Mouse (Mus musculus) C2C12 (cell line): Measurements from ENCODE around the gene Usp12. TPM values are rescaled to one million over a fixed set of nuclear protein-coding genes. Genes with fewer than 3 reads are reported as not detected.

ENCODE experiments used
- H3K27me3 ChIP-seq: one replicate; pipeline ENCODE4 v1.6.1; 2011; ENCODE audit not compliant: control insufficient read depth, insufficient read depth, insufficient read length
- H3K36me3 ChIP-seq: one replicate; pipeline ENCODE4 v1.6.1; 2011; ENCODE audit not compliant: control insufficient read depth, insufficient read depth
- H3K4me3 ChIP-seq: one replicate; pipeline ENCODE4 v1.5.1; 2011; ENCODE audit warnings: mild to moderate bottlenecking, control low read depth; ENCODE audit not compliant: poor library complexity, insufficient read depth, severe bottlenecking
- H3K79me2 ChIP-seq: one replicate; pipeline ENCODE4 v1.6.1; 2011; ENCODE audit not compliant: control insufficient read depth, insufficient read depth
- H3K79me3 ChIP-seq: one replicate; pipeline ENCODE4 v1.6.1; 2011; ENCODE audit warnings: low read depth, control low read depth
- H3ac ChIP-seq: one replicate; pipeline ENCODE3; 2011; ENCODE audit warnings: low read depth; ENCODE audit not compliant: control insufficient read depth, insufficient read length
- CEBPB ChIP-seq: IDR thresholded peaks from one replicate; pipeline ENCODE4 v1.6.1; 2011; ENCODE audit warnings: low read depth, mild to moderate bottlenecking, control low read depth, moderate library complexity
- CTCF ChIP-seq: IDR thresholded peaks from one replicate; pipeline ENCODE4 v1.5.1; 2011; ENCODE audit not compliant: control insufficient read depth, insufficient read depth, insufficient read length
- FOSL1 ChIP-seq: IDR thresholded peaks from one replicate; pipeline ENCODE4 v1.8.0; 2011; ENCODE audit warnings: mild to moderate bottlenecking, low read length; ENCODE audit not compliant: poor library complexity, insufficient read depth, severe bottlenecking
- MAX ChIP-seq: IDR thresholded peaks from one replicate; pipeline ENCODE4 v1.6.1; 2011; ENCODE audit warnings: mild to moderate bottlenecking, control low read depth
- MYOD1 ChIP-seq: IDR thresholded peaks from one replicate; pipeline ENCODE4 v1.6.1; 2011; ENCODE audit warnings: low read depth; ENCODE audit not compliant: control insufficient read depth, insufficient read length
- MYOG ChIP-seq: IDR thresholded peaks from one replicate; pipeline ENCODE4 v1.6.1; 2011; ENCODE audit not compliant: control insufficient read depth, insufficient read length; ENCODE audit errors: extremely low read depth
- USF1 ChIP-seq: IDR thresholded peaks from one replicate; pipeline ENCODE4 v1.6.1; 2011; ENCODE audit warnings: low read depth, mild to moderate bottlenecking, control low read depth, moderate library complexity
- polyA plus RNA-seq: library from polyadenylated mRNA; unstranded; fragments of >200 nt; fragmentation: generic; extraction: Trizol; gene quantifications from one replicate; pipeline ENCODE4 v1.2.1, GENCODE M21; 2012; ENCODE audit warnings: missing spikeins

Gene Usp12
- polyA plus RNA-seq, 1 experiment, result 22.2 TPM

- Histone ChIP-seq H3K79me3 (no peaks in the 10 kb centered on the region), H3K4me3 (no peak overlapping the region), H3ac (no peak overlapping the region), H3K27me3 (no peaks in the 10 kb centered on the region), H3K36me3 (no peaks in the 10 kb centered on the region), H3K79me2 (no peaks in the 10 kb centered on the region)
- TF ChIP-seq MAX (no peak), MYOD1 (no peak), FOSL1 (no peak), CEBPB (no peak), USF1 (no peak), CTCF (no peak), MYOG (no peak)
Measured at GRCm38 (mm10) chr5:146727006-146727405, 67.8 kb downstream of the Usp12 start.

GRCm38 (mm10) chr5:146724956-146725355 is 69.8 kb downstream of the Usp12 start:
- no peak overlapping the region for H3ac ChIP-seq
- H3K27me3 ChIP-seq, result no peaks in the 10 kb centered on the region
- H3K36me3 ChIP-seq, result no peaks in the 10 kb centered on the region
- no peaks in the 10 kb centered on the region for H3K79me2 ChIP-seq
- no peaks in the 10 kb centered on the region for H3K79me3 ChIP-seq
- no peak overlapping the region for H3K4me3 ChIP-seq
- TF ChIP-seq USF1 (no peak), CTCF (no peak)

DNA sequence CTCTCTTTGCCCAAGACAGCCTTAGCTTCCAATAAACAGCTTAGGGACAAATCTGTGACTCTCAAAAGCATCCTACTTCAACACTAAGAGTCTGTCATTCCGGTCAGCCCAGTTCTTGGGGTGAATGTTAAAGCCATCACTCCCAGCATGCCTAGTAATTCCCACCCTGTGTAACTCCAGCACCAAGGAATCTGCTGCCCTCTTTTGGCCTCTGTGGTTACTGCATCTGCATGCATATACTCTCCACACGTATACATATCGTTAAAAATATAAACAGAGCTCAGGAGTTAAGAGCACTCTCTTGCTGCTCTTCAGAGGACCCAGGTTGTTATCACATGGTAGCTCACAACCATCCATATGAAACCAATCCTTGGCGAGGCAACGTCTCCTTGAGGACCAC is 71.4 kb downstream of the Usp12 start:
- TF ChIP-seq FOSL1 (no peak), MYOG (no peak), USF1 (no peak), MAX (no peak), MYOD1 (no peak), CEBPB (no peak), CTCF (no peak)
- Histone ChIP-seq H3K79me3 (no peaks in the 10 kb centered on the region), H3K4me3 (no peak overlapping the region), H3K27me3 (no peaks in the 10 kb centered on the region), H3ac (no peak overlapping the region), H3K79me2 (no peaks in the 10 kb centered on the region), H3K36me3 (no peaks in the 10 kb centered on the region)

DNA sequence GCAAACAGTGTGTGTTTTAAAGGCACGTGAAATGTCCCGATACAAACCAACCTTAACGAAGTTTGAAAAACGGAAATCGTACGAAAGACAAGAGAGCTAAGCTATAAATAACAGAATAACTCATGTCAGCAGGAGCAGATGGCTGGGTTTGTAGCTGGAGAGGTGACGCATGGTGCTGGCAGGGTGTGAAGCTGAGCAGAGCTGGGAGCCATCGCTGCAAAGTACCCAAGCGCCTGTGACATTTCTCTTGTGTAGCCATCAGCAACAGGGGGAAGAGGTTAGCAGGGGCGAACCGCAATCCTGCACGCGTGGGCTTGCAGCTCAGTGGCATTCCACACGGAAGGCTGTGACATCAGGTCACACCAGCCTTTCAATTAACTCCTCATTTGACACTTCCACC is 72.6 kb downstream of the Usp12 start:
- Histone ChIP-seq H3K79me3 (no peaks in the 10 kb centered on the region), H3K27me3 (no peaks in the 10 kb centered on the region), H3K4me3 (no peak overlapping the region), H3K79me2 (no peaks in the 10 kb centered on the region), H3ac (no peak overlapping the region), H3K36me3 (no peaks in the 10 kb centered on the region)
- no peak for TF ChIP-seq MAX
- no peak for TF ChIP-seq CEBPB
- no peak for TF ChIP-seq MYOG
- TF ChIP-seq FOSL1, result no peak
- no peak for TF ChIP-seq CTCF
- no peak for TF ChIP-seq MYOD1
- no peak for TF ChIP-seq USF1

- no peaks in the 10 kb centered on the region for H3K36me3 ChIP-seq
- H3ac ChIP-seq, result no peak overlapping the region
- no peaks in the 10 kb centered on the region for H3K79me2 ChIP-seq
- no peak overlapping the region for H3K4me3 ChIP-seq
- TF ChIP-seq CTCF, result no peak
- no peaks in the 10 kb centered on the region for H3K27me3 ChIP-seq
- no peaks in the 10 kb centered on the region for H3K79me3 ChIP-seq
Measured at GRCm38 (mm10) chr5:146719584-146720356, 75.0 kb downstream of the Usp12 start.

- Histone ChIP-seq H3K79me3 (no peaks in the 10 kb centered on the region), H3K36me3 (no peaks in the 10 kb centered on the region), H3K4me3 (no peak overlapping the region), H3K27me3 (no peaks in the 10 kb centered on the region), H3K79me2 (no peaks in the 10 kb centered on the region), H3ac (no peak overlapping the region)
- TF ChIP-seq CEBPB (no peak), FOSL1 (no peak), MYOG (no peak), MAX (no peak), CTCF (no peak), MYOD1 (no peak), USF1 (no peak)
Measured at GRCm38 (mm10) chr5:146713836-146714235, 81.0 kb downstream of the Usp12 start.
